Mouse (Mus musculus): ENCODE data around the gene Gp9.

Gene Gp9

GRCm38 (mm10) chr6:87786621-87787020 is 8.7 kb downstream of the Gp9 start:
- in situ Hi-C loops (cut with MboI; ENCODE audit: low sequenced_read_pairs): no loop called here

DNA sequence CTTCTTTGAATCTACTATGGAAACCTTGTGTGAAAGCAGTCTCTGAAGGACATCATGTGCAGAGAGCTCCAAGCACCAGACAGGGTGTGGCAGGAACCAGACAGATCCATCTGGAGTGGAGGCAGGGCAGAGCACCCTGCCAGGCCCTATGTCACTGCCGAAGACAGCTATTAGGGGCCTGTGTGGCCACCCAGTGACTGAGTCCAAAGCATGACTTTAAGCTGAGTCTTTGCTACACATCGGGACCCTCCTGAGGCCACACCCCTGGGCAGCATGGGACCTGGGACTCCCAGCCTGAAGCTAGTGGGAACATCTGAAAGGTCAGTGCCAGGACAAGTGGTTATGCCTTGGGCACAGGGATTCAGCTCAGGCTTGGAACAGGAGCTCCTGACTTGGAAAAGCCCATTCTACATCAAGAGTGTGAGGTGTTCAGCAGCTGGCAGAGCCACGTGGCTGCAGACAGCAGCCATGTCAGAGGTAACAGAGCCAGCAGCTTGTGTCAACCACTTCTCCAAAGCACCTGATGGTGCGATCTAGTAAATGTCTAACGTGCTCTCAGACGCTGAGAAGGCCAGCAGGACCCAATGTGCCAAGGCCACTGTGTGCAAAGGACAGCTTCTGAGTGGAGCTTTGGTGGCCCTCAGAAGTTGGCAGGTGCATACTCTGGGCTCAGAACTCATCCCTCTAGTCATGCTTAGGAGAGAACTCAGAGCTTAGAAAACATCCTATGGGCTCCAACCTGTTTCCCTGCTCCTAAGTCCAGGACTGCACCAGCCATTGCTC is 9.4 kb downstream of the Gp9 start:
- in situ Hi-C loops (cut with MboI; ENCODE audit: low sequenced_read_pairs): no loop called here

- in situ Hi-C loops (cut with MboI; ENCODE audit: low sequenced_read_pairs): no loop called here
These were observed 10.5 kb downstream of the Gp9 start for GRCm38 (mm10) chr6:87788266-87788895.

DNA sequence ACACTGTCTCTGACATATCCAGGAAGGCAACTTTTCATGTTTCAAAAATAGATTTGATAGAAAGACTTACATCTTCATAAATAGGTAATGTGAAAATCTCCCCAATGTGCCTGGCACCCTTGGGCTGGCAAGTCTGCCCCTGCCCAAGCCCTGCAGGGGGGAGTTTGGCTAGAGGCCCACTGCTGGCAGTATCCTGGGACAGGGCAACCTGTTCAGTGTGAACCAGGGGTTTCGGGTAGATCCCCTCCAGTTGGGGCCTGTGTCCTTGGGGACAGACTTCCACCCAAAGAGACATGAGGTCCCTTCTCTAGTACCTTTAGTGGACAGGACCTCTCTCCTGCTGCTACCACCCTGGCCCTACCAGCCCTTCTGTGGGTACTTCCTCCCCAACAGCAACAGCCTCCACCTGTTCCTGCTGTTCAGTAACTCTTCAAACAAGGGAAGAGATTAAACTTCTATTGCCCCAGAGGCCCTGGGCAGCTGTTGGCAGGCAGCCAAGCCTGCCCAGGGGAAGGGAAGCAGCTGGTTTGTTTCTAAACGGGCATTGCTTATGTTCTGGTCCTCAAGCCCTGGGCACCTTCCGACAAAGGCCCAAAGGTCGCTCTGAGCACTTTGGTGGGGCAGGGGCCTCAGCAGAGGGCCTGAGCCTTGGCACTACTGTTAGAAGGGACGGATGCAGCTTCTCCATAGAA is 11.2 kb downstream of the Gp9 start:
- in situ Hi-C loops (cut with MboI; ENCODE audit: low sequenced_read_pairs): no loop called here

GRCm38 (mm10) chr6:87789791-87790190 is 11.9 kb downstream of the Gp9 start:
- in situ Hi-C loops (cut with MboI; ENCODE audit: low sequenced_read_pairs): no loop called here

DNA sequence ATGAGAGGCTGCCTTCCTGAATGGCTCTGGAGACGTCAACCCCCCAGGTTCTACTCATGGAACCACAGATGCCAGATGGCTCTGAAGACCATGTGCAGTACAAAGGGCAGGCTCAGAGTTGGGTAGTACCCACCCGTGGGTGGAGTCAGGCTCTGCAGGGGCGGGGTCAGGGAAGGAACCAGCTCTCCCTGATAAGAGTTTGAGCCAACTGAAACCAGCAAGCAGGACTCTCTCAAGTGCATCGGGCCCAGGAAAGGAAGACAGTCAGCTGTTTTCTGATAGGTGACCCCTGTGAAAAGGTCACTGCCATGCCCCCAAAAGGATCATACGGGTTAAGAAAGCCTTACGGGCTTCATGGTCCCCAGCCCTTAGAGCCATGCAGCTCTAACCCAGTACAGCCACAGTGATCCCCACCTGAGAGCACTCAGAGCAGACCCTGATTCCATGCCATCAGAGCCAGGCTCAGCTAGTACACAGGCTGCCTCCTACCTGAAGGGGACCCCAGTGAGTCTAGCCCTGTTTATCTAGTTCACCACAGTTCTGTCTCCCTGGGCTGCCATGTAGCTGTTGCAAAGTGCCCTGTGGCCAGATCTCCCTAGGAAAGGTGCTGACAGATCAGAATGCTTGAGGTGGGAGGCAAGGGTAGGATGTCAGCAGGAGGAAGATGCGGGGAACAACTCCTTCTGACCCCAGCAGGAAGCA is 13.1 kb downstream of the Gp9 start:
- in situ Hi-C loops (cut with MboI; ENCODE audit: low sequenced_read_pairs): no loop called here

- in situ Hi-C loops (cut with MboI; ENCODE audit: low sequenced_read_pairs): no loop called here
These were observed 14.0 kb downstream of the Gp9 start for GRCm38 (mm10) chr6:87791826-87792225.

DNA sequence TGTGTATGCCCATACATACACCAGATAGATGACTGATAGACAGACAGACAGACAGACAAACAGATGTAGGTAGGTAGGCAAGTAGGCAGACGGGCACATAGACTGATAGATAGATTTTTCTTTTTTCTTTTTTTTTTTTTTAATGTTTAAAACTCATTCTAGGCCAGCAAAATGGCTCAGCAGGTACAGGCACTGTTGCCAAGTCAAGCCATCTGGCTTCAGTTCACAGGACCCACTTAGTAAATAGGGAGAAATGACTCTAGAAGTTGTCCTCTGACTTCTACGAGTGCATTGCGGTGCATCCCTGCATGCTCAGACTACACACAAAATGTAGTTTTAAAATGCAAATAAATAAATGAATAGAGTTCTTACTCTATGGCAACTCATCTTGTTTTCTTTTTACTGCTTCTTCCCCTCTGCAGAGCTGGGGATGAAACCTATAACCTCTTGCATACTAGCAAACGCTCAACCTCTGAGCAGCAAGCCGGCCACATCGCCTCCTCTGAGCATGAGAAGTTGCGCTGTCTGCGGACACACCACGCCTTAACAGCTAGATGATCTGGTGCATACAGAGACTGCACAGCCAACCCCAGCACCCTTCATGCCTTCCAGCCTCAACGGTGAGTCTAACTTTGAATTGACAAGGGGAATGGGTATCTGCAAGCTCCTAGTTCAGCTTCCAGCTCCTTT is 16.1 kb downstream of the Gp9 start:
- in situ Hi-C loops (cut with MboI; ENCODE audit: low sequenced_read_pairs): no loop called here

DNA sequence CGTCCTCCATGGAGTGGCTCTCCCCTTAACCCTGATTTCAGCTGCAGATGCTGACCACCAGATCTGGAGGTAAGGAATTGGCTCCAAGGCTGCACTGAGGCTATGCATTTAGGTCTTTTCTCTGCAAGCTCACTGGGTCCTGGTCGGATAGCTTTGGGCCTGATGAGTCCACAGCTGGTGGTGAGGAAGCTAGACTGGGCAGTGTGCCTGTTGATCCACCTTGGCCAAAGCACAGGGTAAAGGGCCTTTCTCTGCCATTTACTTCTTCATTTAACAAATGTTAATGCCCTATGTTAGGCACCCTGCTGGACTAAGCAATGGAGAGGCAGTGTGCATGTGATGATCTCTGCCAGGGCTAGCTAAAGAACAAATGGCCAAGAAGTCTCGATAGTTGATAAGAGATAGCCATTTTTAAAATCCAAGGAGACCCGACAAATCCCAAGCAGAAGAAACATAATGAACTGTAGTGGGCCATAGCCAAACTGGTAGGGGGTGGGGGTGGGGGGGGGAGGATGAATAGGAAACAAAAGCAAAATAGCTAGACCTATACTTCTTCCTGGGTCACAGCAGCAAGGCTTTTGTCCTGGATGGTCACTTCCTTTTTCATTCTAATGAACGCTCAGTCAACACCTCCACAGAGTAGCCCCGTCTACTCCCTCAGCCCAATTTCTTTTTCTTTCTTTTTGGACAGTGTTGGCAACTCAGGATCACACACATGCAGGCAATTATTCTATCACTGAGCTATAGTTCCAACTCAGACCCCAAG is 17.7 kb downstream of the Gp9 start:
- in situ Hi-C loops (cut with MboI; ENCODE audit: low sequenced_read_pairs): no loop called here

- in situ Hi-C loops (cut with MboI; ENCODE audit: low sequenced_read_pairs): no loop called here
These were observed 18.5 kb downstream of the Gp9 start for GRCm38 (mm10) chr6:87796251-87796880.

DNA sequence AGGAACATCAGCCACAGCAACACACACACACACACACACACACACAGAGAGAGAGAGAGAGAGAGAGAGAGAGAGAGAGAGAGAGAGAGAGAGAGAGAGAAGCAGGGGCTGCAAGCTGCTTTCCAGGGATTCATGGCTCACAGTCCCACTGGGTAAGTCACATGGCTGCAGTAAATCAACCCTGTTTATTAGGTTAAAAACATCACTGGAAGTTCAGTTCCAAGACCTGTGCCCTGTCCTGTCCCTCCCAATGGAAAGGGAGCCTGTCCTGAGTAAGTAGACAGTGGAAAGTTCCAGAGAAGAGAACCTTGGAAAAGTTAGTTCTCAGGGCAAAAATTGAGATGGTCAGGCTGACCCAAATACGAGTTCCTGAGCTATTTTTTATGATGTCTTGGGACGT is 19.4 kb downstream of the Gp9 start:
- in situ Hi-C loops (cut with MboI; ENCODE audit: low sequenced_read_pairs): no loop called here

- in situ Hi-C loops (cut with MboI; ENCODE audit: low sequenced_read_pairs): no loop called here
These were observed 21.7 kb downstream of the Gp9 start for GRCm38 (mm10) chr6:87799576-87799975.

GRCm38 (mm10) chr6:87802462-87802861 is 24.6 kb downstream of the Gp9 start:
- in situ Hi-C loops (cut with MboI; ENCODE audit: low sequenced_read_pairs): no loop called here

DNA sequence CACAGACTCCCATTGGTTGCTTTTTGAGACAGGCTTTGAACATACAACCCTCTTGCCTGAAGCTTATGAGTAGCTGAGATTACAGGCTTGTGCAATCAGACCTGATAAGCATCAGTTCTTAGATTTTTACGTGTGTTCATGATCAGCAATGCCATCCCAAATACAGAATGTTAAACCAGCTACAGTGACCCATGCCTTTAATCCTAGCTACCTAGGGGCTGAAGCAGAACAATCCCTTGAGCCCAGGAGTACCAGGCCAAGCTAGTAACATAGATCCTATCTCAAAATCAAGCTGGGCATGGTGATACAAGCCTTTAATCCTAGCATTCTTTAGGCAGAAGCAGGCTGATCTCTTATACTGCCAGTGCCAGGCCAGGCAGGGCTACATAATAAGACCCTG is 26.2 kb downstream of the Gp9 start:
- in situ Hi-C loops (cut with MboI; ENCODE audit: low sequenced_read_pairs): no loop called here

DNA sequence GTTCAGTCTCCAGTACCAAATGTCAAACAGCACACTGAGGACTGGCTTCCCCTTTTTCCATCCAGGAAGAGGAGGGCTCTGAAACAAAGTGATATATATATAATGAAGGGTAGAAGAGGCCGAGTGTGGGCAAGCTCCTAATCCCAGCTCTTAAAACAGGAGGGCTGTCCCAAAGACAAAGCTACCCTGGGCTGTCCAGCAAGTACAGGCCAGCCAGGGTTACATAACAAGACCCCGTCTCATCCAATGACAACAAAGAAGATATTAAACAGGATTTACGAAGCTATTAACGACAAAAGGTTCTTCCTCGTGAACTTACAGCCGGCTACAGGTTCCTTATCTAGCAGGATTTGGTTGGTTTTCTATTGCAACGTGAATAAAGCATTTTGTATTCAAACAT is 27.0 kb downstream of the Gp9 start:
- in situ Hi-C loops (cut with MboI; ENCODE audit: low sequenced_read_pairs): no loop called here

DNA sequence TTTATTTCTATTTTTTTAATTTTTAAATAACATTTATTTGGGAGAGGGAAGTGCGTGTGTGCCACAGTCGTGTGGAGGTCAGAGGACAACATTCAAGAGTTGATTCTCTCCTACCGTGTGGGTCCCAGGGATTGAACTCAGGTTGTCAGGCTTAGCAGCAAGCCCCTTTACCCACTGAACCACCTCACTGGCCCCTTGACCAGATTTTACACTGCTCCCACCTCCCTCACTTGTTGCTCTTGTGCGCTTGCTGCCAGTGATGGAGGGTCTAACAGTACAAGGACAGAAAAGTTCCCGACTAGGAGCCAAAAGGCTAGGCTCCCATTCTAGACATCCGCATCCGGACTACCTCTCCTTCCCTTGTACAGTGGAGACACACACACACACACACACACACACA is 27.6 kb downstream of the Gp9 start:
- in situ Hi-C loops (cut with MboI; ENCODE audit: low sequenced_read_pairs): no loop called here

DNA sequence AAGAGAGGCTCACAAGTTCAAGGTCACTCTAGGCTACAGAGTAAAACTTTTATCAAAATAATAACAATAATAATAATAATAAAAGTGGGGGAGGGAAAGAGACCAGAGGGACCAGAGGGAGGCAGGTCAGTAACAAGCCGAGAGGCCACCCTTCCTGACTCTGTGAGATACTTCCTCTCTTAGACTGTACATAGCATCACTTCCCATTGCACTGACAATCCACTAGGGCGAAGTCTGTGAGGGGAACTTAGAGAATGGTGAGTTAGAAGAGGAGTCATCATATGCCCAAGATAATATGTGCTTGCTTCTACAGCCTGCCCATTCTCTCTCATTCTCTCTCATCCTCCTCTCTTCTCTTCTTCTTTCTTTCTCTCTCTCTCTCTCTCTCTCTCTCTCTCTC is 28.2 kb downstream of the Gp9 start:
- in situ Hi-C loops (cut with MboI; ENCODE audit: low sequenced_read_pairs): no loop called here

- in situ Hi-C loops (cut with MboI; ENCODE audit: low sequenced_read_pairs): no loop called here
These were observed 29.0 kb downstream of the Gp9 start for GRCm38 (mm10) chr6:87806857-87807256.

GRCm38 (mm10) chr6:87807735-87808440 is 30.0 kb downstream of the Gp9 start:
- in situ Hi-C loops (cut with MboI; ENCODE audit: low sequenced_read_pairs): no loop called here

Measured in CH12F3 (cell line).